Mouse (Mus musculus): ENCODE data around the gene Vmn1r72. TPM values are rescaled to one million over a fixed set of nuclear protein-coding genes. Genes with fewer than 3 reads are reported as not detected.
"Not testable (repeated sequence)": the region's sequence is repeated elsewhere in the genome, so short reads cannot be mapped to it uniquely, and the experiment has no call there.

Gene Vmn1r72
- not detected in 2 replicates for polyA plus RNA-seq (2015; fragmentation: Nextera tagmentation; extraction: Ambion mirVana)

DNA sequence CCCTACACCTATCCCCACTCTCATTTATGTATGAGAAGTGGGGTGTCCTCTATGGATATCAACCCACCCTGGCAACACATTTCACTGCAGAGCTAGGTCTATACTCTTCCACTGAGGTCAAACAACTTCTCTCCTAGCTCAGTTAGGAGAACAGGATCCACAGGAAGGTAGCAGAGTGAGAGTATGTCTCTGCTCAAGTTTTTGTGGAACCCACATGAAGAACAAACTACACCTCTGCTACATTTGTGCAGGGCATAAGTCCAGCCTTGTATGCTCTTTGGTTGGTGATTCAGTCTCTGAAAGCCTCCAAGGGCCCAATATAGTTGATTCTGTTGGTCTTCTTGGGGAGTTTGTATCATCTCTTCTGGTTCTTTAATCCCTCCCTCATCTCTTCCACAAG lies at the start of gene Vmn1r72:
Gene Vmn1r72, minus strand, starts transcription at position 101 of the 400 bp plus-strand sequence.
- not testable (repeated sequence) for H3K9me3 ChIP-seq (replicated peaks; ENCODE audit: low read length); H3K27me3 ChIP-seq (ENCODE audit: insufficient read depth, low read length); DNase-seq (ENCODE audit: low spot score); H3K4me3 ChIP-seq (replicated peaks; ENCODE audit: low read depth, low read length); H3K4me1 ChIP-seq (replicated peaks; ENCODE audit: insufficient read depth, low read length); H3K9ac ChIP-seq (ENCODE audit: low read depth, low read length); H3K36me3 ChIP-seq (ENCODE audit: insufficient read depth, low read length); H3K4me2 ChIP-seq (ENCODE audit: low read length); H3K27ac ChIP-seq; ATAC-seq (replicated peaks; ENCODE audit: low FRiP score, low read depth)

DNA sequence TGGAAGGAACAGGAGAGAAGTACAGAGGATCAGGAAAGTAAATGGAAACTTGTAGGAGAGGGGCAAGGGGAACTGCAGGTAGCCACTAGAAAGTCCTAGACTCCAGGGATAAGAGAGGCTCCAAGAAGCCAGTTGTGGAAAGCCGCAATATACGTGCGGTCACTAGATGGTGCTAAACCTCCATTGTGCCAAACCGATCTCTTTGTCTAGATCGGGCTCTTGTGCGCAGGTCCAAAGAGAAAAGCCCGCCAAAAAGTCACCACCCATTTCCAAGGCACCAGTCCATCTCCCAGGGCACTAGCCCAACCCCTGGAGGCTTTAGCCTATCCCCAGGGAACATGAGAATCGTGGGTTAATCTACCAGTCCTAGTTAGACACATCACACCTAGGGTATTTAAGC lies 62.9 kb downstream of the Vmn1r72 start:
- WGBS = 10% methylated on average over 8 of the region's 8 CpGs
- peak; percentile 0 for DNase-seq (ENCODE audit: low spot score)

More for the DNA sequence above, 62.9 kb downstream of the Vmn1r72 start:
- not testable (repeated sequence) for H3K27ac ChIP-seq; H3K4me2 ChIP-seq (ENCODE audit: low read length); H3K4me3 ChIP-seq (replicated peaks; ENCODE audit: low read depth, low read length); H3K27me3 ChIP-seq (ENCODE audit: insufficient read depth, low read length); H3K4me1 ChIP-seq (replicated peaks; ENCODE audit: insufficient read depth, low read length); ATAC-seq (replicated peaks; ENCODE audit: low FRiP score, low read depth); H3K9me3 ChIP-seq (replicated peaks; ENCODE audit: low read length); H3K9ac ChIP-seq (ENCODE audit: low read depth, low read length); H3K36me3 ChIP-seq (ENCODE audit: insufficient read depth, low read length)
- peak; percentile 45 for TF ChIP-seq CTCF (IDR thresholded peaks at IDR 0.05; ENCODE audit: low read depth)

Other genes starting within 250 kb of the Vmn1r72 start
- gene Zscan4-ps2, start 165.8 kb downstream of the Vmn1r72 start, polyA plus RNA-seq (2015; fragmentation: Nextera tagmentation; extraction: Ambion mirVana) = not detected in 2 replicates
- gene Zscan4-ps3, start 70.8 kb downstream of the Vmn1r72 start, polyA plus RNA-seq (2015; fragmentation: Nextera tagmentation; extraction: Ambion mirVana) = not detected in 2 replicates
- not detected in 2 replicates for gene Vmn1r73, start 50.1 kb upstream of the Vmn1r72 start, polyA plus RNA-seq (2015; fragmentation: Nextera tagmentation; extraction: Ambion mirVana)
- not detected in 2 replicates for gene Vmn1r74, start 153.8 kb upstream of the Vmn1r72 start, polyA plus RNA-seq (2015; fragmentation: Nextera tagmentation; extraction: Ambion mirVana)
- gene Vmn1r75, start 194.5 kb upstream of the Vmn1r72 start, polyA plus RNA-seq (2015; fragmentation: Nextera tagmentation; extraction: Ambion mirVana) = not detected in 2 replicates

All from kidney, postnatal 0 days (tissue).